Mouse (Mus musculus): ENCODE measurements around the gene Fanci. TPM values are rescaled to one million over a fixed set of nuclear protein-coding genes. Genes with fewer than 3 reads are reported as not detected.

Gene Fanci
- polyA plus RNA-seq, 2 experiments from 2014 or later: 4.4 to 7.9 TPM

Other genes with a start within 250 kb of the Fanci start
- 10 to 100 TPM; 17.4 to 29.5 TPM for gene Mfge8, start 242.9 kb upstream of the Fanci start, polyA plus RNA-seq (2017; shearing (Covaris generic))
- 10 to 100 TPM; 14.8 to 25.8 TPM for gene Abhd2, start 118.7 kb upstream of the Fanci start, polyA plus RNA-seq (2017; shearing (Covaris generic))
- gene Rlbp1, start 4.9 kb upstream of the Fanci start, polyA plus RNA-seq (2017; shearing (Covaris generic)): not detected
- gene Polg, start 74.4 kb downstream of the Fanci start, polyA plus RNA-seq (2017; shearing (Covaris generic)): 10 to 100 TPM; 29.3 to 34.8 TPM
- not detected for gene Rhcg, start 225.7 kb downstream of the Fanci start, polyA plus RNA-seq (2017; shearing (Covaris generic))

Data from CD4-positive, CD25-positive, alpha-beta regulatory T cell, adult 4 months (primary cell).